Mouse (Mus musculus) limb, embryonic 11.5 days (tissue): Measurements from ENCODE around the gene Ptbp3. TPM values are rescaled to one million over a fixed set of nuclear protein-coding genes. Genes with fewer than 3 reads are reported as not detected.

Source experiments
- ATAC-seq: fragments of 200-750 bp; cut with Nextera tagmentation; 2 replicates; pipeline ENCODE4 v1.8.0; 2017; ENCODE audit warnings: low read depth; ENCODE audit not compliant: insufficient number of reproducible peaks, low FRiP score, low TSS enrichment
- DNase-seq: peaks from one replicate; pipeline ENCODE4 v3.0.0-alpha.2; 2015; ENCODE audit warnings: low spot score
- H3K27ac ChIP-seq: fragments of 300-500 bp; sonication (generic); replicated peaks from 2 replicates; pipeline ENCODE4 v1.5.1; 2014; ENCODE audit warnings: low read depth, mild to moderate bottlenecking, low read length
- H3K27me3 ChIP-seq: fragments of 300-500 bp; sonication (generic); 2 replicates; pipeline ENCODE4 v1.6.1; 2014; ENCODE audit warnings: mild to moderate bottlenecking, low read length, mixed read lengths; ENCODE audit not compliant: control insufficient read depth, insufficient read depth
- H3K36me3 ChIP-seq: fragments of 300-500 bp; sonication (generic); 2 replicates; pipeline ENCODE4 v1.6.1; 2014; ENCODE audit warnings: mild to moderate bottlenecking, low read length, moderate library complexity, mixed read lengths; ENCODE audit not compliant: control insufficient read depth, insufficient read depth
- H3K4me1 ChIP-seq: fragments of 300-500 bp; sonication (generic); 2 replicates; pipeline ENCODE4 v1.6.1; 2014; ENCODE audit warnings: low read length, mixed read lengths; ENCODE audit not compliant: control insufficient read depth, insufficient read depth
- H3K4me2 ChIP-seq: fragments of 300-500 bp; sonication (generic); 2 replicates; pipeline ENCODE4 v1.6.1; 2014; ENCODE audit warnings: low read depth, mild to moderate bottlenecking, moderate library complexity; ENCODE audit not compliant: severe bottlenecking
- H3K4me3 ChIP-seq: fragments of 300-500 bp; sonication (generic); 2 replicates; pipeline ENCODE4 v1.5.1; 2014; ENCODE audit warnings: low read depth, low read length
- H3K9ac ChIP-seq: fragments of 300-500 bp; sonication (generic); 2 replicates; pipeline ENCODE4 v1.6.1; 2014; ENCODE audit warnings: mild to moderate bottlenecking, low read length
- H3K9me3 ChIP-seq: fragments of 300-500 bp; sonication (generic); 2 replicates; pipeline ENCODE4 v1.6.1; 2016; ENCODE audit warnings: low read length; ENCODE audit not compliant: control insufficient read depth
- WGBS: fragments of 180-500 bp; shearing (Covaris S2); extraction: QIAGEN DNeasy Blood & Tissue Kit; methylation state at CpG from one replicate; pipeline ENCODE4 v1.1.7; 2014; 5-methylcytosine and 5-hydroxymethylcytosine counted together
- polyA plus RNA-seq: library from polyadenylated mRNA; unstranded; fragments of >200 nt; fragmentation: Nextera tagmentation; extraction: Ambion mirVana; gene quantifications from 2 replicates; pipeline ENCODE4 v1.2.1, GENCODE M21; 2014

The Ptbp3 gene
- polyA plus RNA-seq, 1 experiment from 2014 or later = 47.7 TPM

DNA sequence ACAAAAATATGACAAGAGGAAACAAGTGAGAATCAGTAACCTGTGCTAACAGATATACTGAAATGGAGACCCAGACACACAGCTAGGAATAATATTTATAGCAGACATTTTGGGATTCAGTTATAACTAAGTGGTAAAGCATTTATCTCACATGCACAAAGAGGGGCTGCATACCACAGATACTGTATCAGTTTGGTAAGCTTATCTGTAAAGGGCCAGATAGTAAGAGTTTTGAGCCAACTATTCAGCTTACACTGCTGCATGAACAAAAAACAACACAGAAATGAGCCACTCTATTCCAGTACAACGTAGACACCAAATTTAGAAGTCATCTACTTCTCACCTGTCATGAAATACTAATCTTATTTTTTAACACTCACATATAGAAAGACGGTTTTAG is 15.9 kb downstream of the Ptbp3 start:
- 85% methylated on average over 2 of the region's 2 CpGs for WGBS

DNA sequence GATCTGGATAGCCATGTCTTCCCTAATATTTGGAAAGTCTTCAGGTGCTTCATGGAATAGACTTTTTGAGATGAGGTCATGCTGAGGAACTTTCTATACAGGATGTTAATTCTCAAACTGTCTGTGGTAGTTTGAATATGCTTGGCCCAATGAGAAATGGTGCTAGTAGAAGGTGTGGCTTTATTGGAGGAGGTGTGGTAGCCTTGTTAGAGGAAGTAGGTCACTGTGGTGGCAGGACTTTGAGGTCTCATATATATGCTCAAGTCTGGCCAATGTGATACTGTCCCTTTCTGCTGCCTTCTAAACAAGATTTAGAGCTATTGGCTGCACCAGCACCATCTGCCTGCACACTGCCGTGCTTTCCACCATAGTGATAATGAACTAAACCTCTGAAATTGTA is 18.0 kb downstream of the Ptbp3 start:
- WGBS = 48% methylated on average over 1 of the region's 1 CpGs
- no peak for ATAC-seq

More for the DNA sequence above, 15.9 kb downstream of the Ptbp3 start:
- no peak overlapping the region for H3K27ac ChIP-seq
- no peaks in the 10 kb centered on the region for H3K36me3 ChIP-seq
- DNase-seq = no peak
- no peaks in the 10 kb centered on the region for H3K4me1 ChIP-seq
- H3K9ac ChIP-seq = no peak overlapping the region
- H3K27me3 ChIP-seq = no peaks in the 10 kb centered on the region
- no peaks in the 10 kb centered on the region for H3K9me3 ChIP-seq
- H3K4me2 ChIP-seq = no peak overlapping the region
- ATAC-seq = no peak
- H3K4me3 ChIP-seq = no peak overlapping the region

DNA sequence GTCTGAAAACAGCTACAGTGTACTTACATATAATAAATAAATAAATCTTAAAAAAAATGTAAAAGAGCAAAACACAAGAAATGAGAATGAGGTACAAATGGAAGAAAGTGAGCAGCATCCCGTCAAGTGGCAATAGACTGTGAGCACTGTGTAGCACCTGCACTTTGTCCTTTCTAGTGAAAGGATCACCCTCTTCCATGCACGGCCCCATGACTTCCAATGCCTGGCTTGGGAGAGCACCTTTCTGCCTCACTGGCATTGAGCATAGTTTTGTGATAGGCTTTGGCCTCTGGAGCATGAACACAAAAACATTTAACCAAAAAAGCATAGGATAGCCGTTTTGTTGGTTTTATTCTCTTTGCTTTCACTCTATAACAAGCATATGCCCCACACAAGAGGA is 21.7 kb downstream of the Ptbp3 start:
- no peak overlapping the region for H3K4me2 ChIP-seq
- no peaks in the 10 kb centered on the region for H3K36me3 ChIP-seq
- no peak overlapping the region for H3K9ac ChIP-seq
- DNase-seq = no peak
- no peak overlapping the region for H3K27ac ChIP-seq
- H3K27me3 ChIP-seq = no peaks in the 10 kb centered on the region
- WGBS = 86% methylated on average over 3 of the region's 3 CpGs
- H3K4me1 ChIP-seq = no peaks in the 10 kb centered on the region
- no peaks in the 10 kb centered on the region for H3K9me3 ChIP-seq
- ATAC-seq = no peak
- H3K4me3 ChIP-seq = no peak overlapping the region

More for the DNA sequence above, 18.0 kb downstream of the Ptbp3 start:
- Histone ChIP-seq H3K4me2 (no peak overlapping the region), H3K4me1 (no peaks in the 10 kb centered on the region), H3K9ac (no peak overlapping the region), H3K36me3 (no peaks in the 10 kb centered on the region), H3K4me3 (no peak overlapping the region), H3K9me3 (no peaks in the 10 kb centered on the region), H3K27me3 (no peaks in the 10 kb centered on the region), H3K27ac (no peak overlapping the region)
- DNase-seq = no peak

DNA sequence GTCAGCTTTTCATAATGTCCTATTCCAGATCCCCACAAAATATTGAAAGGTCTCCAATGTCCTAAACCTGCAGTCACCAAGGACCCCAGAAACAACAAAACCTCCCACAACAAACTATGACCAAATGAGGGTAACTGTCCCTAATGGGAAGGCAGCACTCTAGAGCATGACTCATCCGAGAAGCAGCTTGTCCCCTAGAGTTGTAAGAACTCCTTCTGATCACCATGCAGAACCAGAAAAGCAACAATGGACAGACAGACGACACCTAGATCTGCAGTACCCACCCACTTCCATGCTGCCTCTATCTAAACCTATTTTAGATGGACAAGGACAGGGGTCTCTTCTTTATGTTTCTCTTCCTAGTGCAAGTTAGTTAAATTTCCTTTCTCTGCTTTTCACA is 22.4 kb downstream of the Ptbp3 start:
- 67% methylated on average over 2 of the region's 2 CpGs for WGBS
- H3K4me1 ChIP-seq = no peaks in the 10 kb centered on the region
- H3K4me2 ChIP-seq = no peak overlapping the region
- H3K9me3 ChIP-seq = no peaks in the 10 kb centered on the region
- H3K27ac ChIP-seq = no peak overlapping the region
- H3K36me3 ChIP-seq = no peaks in the 10 kb centered on the region
- ATAC-seq = no peak
- no peaks in the 10 kb centered on the region for H3K27me3 ChIP-seq
- no peak overlapping the region for H3K9ac ChIP-seq
- no peak overlapping the region for H3K4me3 ChIP-seq
- no peak for DNase-seq

DNA sequence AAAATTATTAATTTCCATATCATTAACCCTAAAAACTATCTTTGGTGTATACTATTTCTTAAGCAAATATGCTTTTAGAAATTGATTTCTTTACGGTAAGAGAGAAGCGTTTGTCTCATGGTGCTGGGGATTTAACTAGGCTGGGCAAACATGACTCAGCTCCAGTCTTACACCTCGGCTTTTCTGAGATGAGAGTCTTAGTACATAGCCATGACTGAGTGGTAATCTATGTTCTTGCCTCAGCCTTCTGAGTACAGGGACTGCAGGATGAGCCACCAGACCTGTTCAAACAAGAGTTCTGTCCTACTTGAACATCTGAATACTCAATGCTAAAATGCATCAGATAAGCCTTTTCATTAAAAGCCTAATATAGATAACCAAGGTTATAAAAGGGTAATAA is 24.3 kb downstream of the Ptbp3 start:
- H3K27ac ChIP-seq = no peak overlapping the region
- ATAC-seq = no peak
- H3K27me3 ChIP-seq = no peaks in the 10 kb centered on the region
- no peak overlapping the region for H3K9ac ChIP-seq
- no peaks in the 10 kb centered on the region for H3K9me3 ChIP-seq
- 83% methylated on average over 3 of the region's 3 CpGs for WGBS
- H3K4me1 ChIP-seq = no peaks in the 10 kb centered on the region
- H3K4me3 ChIP-seq = no peak overlapping the region
- no peaks in the 10 kb centered on the region for H3K36me3 ChIP-seq
- no peak overlapping the region for H3K4me2 ChIP-seq
- DNase-seq = no peak

DNA sequence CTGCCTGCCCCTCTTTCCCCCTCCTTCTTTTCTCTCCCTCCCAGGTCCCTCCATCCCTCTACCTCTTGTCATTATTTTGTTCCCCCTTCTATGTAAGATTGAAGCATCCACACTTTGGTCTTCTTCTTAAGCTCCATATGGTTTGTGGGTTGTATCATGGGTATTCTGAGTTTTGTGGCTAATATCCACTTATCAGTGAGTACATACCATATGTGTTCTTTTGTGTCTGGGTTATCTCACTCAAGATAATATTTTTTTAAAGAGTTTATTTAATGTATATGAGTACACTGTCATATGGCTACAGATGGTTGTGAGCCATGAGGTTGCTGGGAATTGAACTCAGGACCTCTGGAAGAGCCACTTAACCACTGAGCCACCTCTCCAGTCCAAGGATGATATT is 38.8 kb downstream of the Ptbp3 start:
- Histone ChIP-seq H3K4me2 (no peak overlapping the region), H3K4me3 (no peak overlapping the region), H3K4me1 (no peaks in the 10 kb centered on the region), H3K36me3 (peaks cover 5% of the 10 kb centered on the region), H3K9ac (no peak overlapping the region), H3K9me3 (no peaks in the 10 kb centered on the region), H3K27ac (no peak overlapping the region), H3K27me3 (no peaks in the 10 kb centered on the region)
- ATAC-seq (no peak), DNase-seq (no peak)

DNA sequence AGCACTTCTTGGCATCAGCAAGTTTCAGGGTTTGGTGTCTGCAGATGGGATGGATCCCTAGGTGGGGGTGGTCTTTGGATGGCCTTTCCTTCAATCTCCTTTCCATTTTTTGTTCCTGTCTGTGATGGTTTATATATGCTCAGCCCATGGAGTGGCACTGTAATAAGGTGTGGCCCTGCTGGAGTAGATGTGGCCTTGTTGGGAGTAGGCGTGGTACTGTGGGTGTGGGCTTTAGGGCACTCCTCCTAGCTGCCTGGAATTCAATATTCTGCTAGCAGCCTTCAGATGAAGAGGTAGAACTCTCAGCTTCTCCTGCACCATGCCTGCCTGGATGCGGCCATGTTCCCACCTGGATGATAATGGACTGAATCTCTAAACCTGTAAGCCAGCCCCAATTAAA is 39.6 kb downstream of the Ptbp3 start:
- no peak for ATAC-seq
- no peak overlapping the region for H3K4me2 ChIP-seq
- no peak overlapping the region for H3K9ac ChIP-seq
- H3K27me3 ChIP-seq = no peaks in the 10 kb centered on the region
- H3K9me3 ChIP-seq = no peaks in the 10 kb centered on the region
- H3K4me3 ChIP-seq = no peak overlapping the region
- H3K27ac ChIP-seq = no peak overlapping the region
- no peak for DNase-seq
- WGBS = 94% methylated on average over 2 of the region's 2 CpGs
- H3K4me1 ChIP-seq = no peaks in the 10 kb centered on the region
- H3K36me3 ChIP-seq = peaks cover 5% of the 10 kb centered on the region

DNA sequence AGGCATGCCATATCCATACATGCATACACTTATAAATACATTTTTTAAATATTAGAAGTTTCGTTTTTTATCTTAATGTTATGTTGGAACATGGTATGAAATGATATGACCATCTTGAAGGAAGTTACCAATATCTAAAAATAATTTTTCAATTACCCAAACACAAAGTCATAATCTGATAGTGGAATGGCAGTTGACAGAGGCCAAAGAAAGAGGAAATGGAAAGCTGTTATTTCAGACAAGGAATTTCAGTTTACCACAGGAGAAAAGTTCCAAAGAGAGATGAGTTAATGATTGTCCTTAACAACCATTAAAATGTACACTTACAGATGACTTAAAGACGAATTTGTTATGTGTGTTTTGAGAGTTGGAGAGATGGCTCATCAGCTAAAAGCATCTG is 41.4 kb downstream of the Ptbp3 start:
- no peaks in the 10 kb centered on the region for H3K27me3 ChIP-seq
- no peak overlapping the region for H3K4me2 ChIP-seq
- H3K4me1 ChIP-seq = no peaks in the 10 kb centered on the region
- no peak for DNase-seq
- 83% methylated on average over 2 of the region's 2 CpGs for WGBS
- no peak for ATAC-seq
- no peak overlapping the region for H3K4me3 ChIP-seq
- peaks cover 3% of the 10 kb centered on the region for H3K36me3 ChIP-seq
- H3K9me3 ChIP-seq = no peaks in the 10 kb centered on the region
- H3K9ac ChIP-seq = no peak overlapping the region
- no peak overlapping the region for H3K27ac ChIP-seq

DNA sequence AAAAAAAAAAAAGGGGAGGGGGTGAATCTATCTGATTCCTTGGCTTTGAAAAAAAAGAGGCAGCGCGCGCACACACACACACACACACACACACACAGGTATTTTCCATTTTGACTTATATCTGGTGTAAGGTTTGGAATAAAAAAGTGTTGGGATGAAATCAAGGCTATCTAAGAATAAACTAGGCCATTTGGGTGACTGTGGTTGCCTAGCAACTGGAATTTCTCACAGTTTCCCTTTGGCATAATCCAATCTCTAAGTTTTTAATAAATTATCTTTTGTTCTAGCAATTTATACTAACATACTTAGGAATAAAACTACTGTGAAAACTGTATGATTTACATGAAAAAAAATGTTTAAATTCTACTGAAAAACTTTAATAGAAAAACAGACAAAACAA is 42.5 kb downstream of the Ptbp3 start:
- DNase-seq = no peak
- no peaks in the 10 kb centered on the region for H3K27me3 ChIP-seq
- ATAC-seq = no peak
- H3K4me2 ChIP-seq = no peak overlapping the region
- 97% methylated on average over 3 of the region's 3 CpGs for WGBS
- H3K4me1 ChIP-seq = no peaks in the 10 kb centered on the region
- H3K4me3 ChIP-seq = no peak overlapping the region
- H3K9ac ChIP-seq = no peak overlapping the region
- H3K9me3 ChIP-seq = no peaks in the 10 kb centered on the region
- no peak overlapping the region for H3K27ac ChIP-seq
- H3K36me3 ChIP-seq = peaks cover 5% of the 10 kb centered on the region; the same call in 1 of the 2 replicates
